Mouse (Mus musculus) MEL-GATA-1-ER (cell line): ENCODE measurements around the gene P4hb.
A peak's percentile ranks its signal among the peaks of the same experiment; 100 is the strongest.
"Not testable (repeated sequence)": the region's sequence is repeated elsewhere in the genome, so short reads cannot be mapped to it uniquely, and the experiment has no call there.

Experiments
- DNase-seq: peaks from one replicate; pipeline ENCODE4 v3.0.0-alpha.2; 2012; ENCODE audit warnings: low read depth; ENCODE audit errors: extremely low read depth

The P4hb gene

DNA sequence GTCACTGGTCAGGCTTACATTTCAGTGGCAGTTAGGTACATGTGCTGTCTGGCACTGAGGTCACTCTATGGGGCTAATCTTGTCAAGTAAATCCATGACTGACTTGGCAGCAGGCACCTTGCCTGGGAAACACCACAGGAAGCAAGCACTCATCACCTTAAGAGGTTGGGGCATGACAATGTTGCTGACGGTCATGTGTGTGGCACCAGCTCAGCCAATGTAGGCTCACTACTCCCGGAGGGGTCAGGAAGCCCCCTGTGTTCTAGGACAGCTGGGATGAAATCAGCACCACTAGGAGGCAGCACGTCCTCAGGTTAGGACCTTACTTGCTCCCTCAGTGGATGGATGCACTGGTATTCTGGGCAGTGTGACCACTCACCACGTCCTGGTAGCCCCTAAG lies 31.1 kb downstream of the P4hb start:
- no peak for DNase-seq

DNA sequence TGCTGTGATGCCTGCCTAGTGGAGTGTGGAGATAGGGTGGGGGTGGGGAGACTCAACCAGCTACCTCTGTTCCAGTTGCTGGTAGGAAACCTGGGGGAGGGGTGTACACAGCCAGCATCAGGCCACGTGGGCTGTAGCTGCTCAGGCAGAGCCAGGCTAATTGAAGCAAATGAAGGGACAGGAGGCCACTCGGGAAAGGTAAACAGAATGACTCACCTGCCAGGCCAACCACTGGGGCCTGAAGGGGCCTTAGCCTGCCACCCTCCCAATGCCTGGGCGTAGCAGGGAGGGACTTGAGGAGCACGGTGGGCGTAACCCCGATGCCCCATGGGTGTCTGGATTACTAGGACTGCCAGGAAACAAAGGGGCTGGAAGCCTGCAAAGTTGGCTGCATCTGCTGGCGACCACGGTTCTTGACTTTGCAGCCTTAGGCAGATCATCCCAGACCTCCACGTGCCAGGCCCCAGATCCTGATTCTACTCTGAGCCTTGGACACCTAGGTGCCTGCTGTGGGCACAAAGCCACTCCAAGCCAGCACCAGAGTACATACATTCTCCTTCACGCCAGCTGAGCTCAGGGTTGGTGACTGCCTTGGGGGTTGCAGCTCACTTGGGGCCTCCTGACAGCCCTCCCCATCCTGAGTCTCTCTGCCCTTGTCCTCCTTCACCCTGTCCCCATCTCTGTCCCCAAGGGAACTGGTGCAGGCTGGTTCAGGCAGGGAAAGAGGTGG lies 33.6 kb downstream of the P4hb start:
- DNase-seq, result no peak

DNA sequence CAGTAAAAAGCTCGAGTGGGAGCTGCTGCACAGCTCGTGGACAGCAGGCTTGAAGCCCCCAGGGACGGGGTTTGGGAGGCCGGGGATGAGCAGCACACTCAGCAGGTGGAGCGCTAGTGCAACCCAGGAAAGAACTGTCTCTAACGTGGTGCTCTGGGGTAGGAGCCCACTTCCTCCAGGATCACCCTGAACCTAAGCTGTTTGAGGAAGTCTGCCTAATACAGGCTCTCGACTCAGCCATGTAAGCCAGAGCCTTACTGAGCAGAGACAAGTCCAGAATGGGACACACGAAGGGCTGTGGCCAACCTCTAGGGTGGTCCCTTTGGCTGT lies 34.1 kb downstream of the P4hb start:
- no peak for DNase-seq

DNA sequence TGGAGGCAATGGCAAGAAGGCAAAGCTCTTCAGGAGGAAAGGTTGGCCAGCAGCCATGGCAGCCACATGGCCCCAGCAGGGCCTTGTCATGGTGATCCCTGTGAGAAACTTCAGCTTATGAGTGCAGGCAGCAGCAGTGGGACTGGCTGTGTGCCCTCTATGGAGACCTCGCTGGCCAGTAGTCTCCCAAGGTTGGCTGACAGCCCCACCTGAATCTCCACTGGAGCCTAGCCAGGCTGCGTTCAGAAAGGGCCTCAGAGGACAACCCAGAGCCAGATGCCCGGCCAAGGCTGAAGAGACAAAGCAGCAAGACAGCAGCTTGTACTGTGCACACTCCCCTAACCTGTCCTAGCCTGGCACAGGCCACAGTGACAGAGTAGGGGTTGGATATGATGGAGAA lies 34.6 kb downstream of the P4hb start:
- no peak for DNase-seq

DNA sequence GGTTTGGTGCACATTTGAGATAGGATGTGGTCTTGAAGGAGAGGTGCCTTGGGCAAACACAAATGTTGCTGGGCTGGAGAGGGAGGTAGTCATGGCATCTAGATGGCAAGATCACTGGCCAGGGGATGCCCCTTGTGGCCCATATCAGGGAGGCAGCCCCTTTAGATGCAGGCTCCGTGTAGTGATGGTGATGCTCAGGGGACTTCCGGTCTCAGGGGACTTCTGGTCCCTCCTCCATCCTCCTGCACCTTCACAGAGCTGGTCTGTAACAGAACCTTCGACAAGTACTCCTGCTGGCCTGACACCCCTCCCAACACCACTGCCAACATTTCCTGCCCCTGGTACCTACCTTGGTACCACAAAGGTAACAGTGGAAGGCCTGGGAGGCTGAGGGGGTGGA lies 37.2 kb downstream of the P4hb start:
- no peak for DNase-seq

DNA sequence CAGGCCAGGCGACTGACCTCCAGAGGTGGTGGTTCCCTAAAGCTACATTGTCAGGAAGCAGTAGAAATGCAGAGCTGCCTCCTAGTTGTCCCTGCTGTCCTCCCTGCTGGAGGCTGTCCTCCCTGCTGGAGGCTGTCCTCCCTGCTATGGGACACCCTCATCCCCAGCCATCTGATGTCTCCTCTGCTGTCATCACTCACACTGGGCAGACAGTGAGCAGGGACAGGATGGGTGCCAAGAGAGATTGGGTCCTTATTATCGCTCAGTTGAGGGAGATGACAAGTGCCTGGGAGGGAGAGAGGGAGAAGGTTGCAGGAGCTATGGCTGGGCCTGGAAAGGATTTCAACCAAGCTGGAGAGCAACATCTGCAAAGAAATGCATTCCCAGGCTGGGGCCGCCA lies 37.9 kb downstream of the P4hb start:
- DNase-seq, result no peak

DNA sequence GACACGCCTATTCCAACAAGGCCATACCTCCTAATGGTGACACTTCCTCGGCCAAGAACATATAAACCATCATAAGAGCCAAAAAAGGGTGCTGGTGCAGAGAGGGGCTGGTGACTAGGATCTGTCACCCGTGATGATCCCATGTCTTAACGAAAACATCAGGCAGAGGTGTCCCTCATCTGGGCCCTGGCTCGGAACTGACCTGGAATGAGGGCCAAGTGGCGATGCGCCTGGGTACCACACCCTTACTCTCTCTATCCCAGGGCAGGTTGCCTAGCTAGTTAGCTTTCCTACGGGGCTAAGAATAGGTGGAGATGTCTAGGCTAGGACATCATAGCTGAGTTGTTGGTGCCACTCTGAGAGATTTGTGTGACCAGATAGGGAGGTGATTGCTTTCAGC lies 39.0 kb downstream of the P4hb start:
- no peak for DNase-seq

DNA sequence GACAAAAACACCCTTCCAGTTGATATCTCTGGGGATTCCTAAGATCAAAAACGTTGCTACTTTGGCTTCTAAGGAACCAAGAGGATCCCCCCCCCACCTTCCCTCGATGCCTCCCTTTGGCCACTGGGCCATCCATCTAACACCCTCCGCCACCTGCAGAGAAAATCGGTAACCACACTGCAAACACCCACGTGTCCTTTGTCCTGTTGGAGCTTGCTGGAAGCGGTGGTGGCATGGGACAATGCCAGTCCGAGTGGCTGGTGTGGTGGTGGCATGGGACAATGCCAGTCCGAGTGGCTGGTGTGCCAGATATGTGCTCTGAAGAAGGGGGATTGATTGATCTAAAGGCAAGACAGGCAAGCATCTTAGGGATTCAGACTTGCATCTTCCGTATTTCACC lies 41.4 kb downstream of the P4hb start:
- no peak for DNase-seq

DNA sequence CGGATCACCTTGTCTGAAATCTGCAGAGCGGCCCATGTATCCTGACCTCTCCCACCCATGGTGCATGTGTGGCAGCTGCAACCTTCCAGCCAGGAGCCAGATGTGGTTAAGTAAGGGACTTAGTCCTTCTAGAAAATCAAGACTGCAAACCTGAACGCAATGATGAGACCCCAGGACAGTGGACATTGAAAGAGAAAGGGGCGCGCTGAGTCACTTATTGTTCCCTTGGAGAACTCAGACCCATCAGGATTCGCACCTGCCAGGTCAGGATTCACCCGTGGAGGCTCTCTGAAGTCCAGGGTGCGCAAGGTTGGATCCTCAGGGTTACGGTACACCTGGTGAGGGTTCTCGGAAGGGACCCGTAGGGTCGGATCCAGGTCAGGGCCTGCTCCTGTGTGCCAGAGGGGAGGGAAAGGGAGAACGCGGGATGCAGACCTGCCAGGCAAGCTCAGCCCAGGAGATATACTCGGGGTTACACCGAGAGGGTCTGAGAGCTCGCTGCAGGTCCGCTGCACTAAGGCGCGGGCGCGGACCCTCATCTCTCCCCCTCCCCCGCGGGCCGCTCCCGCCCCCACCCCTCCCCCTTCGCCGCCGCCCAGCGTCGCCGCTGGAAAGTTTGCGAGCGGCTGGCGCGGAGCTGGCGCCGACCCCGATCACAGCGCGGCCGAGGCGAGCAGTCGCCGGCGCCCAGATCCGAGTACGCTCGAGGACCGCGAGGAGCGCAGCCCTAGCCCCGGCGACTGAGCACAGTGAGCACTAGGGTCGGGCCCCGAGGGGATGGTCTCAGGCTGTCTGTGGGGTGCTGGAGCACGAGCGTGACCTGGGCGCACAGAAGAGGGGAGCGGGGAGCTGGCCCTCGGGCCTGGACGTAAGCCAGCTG lies 42.7 kb downstream of the P4hb start, which contains the start of gene Gcgr:
Gene Gcgr, plus strand, starts transcription at position 615 of the 880 bp plus-strand sequence.
- DNase-seq, result no peak

DNA sequence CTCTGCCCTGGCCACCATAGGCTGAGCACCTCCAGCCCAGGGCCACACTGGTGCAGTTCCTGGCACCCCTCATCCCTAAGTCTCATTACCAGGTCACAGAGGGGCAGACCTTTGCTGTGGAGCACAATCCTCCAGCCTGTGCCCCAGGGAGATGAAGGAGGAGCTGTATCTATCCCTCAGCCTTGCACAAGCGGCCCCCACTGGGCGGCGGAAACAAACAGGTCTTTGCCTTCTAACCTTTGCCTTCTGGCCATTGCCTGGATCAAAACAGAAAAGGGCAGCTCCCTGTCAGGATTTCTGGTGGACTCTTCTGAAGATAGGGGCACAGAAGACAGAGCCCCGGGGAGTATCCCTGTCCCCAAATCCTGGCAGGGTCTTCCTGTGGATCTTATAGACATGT lies 44.1 kb downstream of the P4hb start:
- DNase-seq, result no peak

DNA sequence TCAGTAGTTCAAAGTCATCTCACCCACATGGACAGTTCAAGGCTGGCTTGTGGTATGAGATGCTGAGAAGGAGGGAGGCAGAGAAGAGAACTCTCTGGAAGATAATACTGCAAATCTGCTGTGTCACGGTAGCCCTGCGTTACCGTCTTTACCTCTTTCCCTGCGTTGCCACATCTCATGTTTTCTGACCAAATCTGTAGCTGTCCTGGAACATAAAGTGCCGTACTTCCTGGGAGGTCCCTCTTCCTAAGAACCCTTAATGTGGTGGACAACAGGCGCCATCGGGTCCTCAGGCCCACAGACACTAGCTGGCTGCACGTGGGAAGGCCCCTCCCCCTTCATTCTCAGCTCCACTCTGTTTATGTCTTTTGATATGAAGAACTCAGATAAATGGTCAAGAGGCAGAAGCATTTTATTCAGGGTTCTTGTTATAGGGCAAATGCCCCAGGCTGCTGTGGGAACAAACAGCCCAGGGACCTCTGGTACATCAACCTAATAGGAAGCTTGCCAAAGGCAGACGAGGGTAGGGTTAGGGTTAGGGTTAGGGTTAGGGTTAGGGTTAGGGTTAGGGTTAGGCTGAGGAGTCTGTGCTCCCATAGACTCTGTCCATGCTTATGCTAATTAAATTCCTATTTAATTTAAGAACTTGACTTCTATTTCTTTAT lies 45.2 kb downstream of the P4hb start:
- peak; percentile 33 for DNase-seq

DNA sequence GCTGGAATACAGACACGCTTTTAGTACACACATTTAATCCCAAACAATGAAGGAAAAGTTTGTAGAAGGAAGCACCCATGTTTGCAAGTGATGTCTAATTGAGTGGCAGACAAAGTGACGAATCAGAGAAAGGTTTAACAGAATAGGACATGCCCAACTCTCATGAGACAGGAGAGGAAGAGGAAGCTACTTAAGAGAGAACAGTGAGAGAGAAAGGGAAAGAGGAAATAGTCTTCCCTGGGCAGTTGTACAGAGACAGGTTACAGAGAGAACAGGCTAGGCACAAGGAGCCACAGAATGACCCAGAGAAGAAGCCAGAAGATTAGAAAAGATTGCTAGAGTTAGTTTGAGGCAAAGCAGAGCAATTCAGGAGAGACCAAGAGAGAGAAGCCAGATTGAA lies 47.1 kb downstream of the P4hb start:
- peak; percentile 86 for DNase-seq

DNA sequence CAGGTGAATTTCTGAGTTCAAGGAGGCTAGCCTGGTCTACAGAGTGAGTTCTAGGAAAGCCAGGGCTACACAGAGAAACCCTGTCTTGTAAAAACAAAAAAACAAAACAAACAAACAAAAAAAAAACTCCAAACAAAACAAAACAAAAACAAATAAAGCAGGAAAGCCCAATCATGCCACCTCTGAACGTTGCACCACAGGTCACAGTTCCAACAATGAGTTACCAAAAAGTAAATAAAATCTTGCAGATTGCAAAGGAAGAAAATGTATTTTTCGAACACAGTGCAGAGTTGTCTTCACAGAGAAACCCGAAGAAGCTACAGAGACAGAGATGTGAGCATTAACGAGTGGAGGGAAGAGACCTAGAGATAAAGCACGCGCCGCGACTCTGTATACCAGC lies 50.5 kb downstream of the P4hb start:
- DNase-seq, result no peak

DNA sequence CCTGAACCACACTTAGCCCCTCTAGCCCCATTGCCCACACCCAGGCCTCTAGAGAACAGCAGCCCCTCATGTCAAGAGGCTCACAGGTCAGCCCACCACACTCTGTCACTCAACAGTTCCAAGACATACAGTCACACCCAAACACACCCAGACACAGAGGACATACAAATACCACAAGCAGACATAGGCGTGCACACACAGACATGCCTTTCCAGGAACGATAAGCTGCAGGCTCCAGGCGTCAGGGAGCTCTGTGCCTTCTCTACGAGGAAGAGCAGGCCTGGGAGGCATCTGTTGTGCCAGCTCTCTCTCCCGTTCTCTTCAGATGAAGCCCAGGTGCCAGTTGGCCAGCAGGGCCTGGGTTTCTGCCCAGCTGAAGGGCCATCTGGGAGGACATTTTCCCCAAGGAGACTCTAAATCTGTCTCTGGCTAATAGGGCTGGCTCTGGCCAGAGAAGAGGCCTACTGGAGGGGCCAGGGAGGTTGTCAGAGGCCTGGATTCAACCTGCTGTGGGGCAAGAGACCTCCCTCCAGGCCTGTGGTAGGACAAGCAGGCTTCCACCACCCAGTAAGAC lies 52.0 kb downstream of the P4hb start:
- no peak for DNase-seq

DNA sequence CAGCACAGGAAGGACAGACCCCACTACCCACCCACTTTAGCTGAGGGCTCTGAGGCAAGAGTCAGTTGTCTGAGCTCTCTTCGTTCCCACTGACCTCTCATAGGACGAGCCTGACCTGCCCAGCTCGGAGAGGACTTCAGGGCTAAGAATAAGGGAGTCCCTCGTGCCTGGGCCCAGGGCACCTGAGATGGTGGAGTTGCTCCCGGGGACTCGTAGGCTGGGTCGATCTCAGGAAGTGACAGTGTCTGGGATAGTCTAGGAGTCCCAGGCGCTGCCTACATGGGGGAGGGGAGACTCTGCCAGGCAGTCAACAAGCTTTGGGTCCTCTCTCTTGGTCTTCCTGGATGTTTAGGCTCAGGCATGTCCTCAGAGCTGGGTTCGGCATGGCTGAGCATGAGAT lies 52.6 kb downstream of the P4hb start:
- no peak for DNase-seq

DNA sequence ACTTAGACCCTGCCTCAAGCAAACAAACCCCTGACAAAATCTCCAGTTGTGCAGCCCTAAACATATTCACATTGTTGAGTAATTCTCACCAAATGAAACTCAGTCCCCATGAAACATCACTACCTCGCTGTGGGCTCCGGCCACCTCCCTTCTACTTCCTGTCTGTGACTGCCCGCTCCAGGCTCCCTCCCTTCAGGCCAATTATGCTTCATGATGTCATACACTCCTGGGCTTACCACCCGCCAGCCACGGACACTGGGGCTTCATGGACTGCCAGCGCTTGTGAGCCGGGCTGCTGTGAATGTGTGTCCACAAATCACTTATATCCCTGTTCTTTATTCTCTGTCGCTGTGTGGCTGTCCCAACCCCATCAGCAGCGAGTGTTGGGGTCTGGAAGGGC lies 53.3 kb downstream of the P4hb start:
- DNase-seq, result no peak

DNA sequence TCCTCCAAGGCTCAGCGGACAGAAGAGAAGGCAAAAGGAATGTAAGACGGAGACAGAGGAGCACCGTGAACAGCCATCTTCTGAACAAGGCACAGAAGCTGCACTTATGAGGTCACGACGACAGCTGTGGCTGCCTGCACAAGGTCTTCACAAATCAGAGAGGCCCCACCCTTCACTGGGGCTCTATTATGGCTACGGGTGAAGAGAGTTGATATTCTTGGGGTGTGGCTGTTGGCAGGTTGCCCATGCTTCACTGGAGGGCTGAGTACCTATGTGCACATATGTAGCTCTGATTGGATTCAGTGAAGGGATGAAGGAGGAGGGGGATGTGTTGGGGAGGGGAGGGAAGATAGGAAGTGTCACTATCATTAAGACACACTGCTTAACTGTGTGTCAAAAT lies 54.5 kb downstream of the P4hb start:
- DNase-seq, result no peak

DNA sequence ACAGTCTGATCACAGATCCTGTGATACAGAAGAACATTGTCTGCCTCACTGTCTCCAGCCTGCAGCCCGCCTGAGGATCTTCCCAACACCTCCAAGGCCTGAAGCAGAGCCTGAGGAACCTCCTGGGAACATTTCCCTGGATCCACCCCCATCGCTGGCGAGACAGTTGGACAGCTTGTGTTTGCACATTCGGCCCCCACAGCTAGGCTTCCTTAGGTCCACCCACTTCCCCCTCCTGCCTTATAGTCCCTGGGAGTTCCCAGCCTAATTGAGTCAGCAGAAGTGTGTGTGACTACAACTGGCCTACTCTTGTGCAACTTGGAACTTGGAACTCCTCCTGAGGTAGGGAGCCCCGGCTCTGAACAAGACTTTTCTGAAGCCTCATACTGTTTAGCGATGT lies 55.0 kb downstream of the P4hb start:
- DNase-seq, result no peak

DNA sequence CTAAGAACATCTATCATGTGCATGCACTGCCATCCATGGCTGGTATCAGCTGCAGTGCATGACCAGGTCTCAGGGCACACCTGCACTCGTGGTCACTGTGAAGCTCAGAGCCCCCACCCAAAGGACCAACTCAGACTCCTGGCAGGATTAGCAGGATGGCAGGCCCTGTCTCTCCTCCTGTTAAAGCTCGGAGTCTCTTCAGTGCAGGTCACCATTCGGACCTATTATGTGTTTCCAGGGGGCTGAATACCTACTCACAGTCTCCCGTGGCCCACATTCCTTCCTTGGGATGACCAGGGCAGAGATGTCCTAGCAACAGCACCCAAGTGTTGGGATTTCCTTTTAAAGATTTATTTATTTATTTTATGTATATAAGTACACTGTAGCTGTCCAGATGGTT lies 55.9 kb downstream of the P4hb start:
- no peak for DNase-seq

DNA sequence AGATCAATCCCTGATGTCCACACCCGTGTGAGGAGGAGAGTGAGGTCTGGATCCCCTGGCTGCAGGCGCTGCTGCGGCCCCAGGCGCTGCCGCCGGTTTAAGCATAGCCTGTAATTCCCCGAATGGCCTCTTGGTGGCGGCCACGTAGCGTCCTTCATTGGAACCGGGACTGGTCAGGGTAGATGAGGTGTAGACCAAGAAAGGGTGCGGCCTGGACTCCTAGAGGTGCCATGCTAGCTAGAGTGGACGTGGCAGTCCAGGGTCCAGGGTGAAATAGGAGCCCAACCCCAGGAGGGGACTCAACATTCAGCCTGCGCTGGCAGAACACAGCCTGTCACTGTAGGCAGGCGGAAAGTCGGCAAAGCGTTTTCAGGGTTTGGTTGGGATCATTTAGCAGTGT lies 57.4 kb downstream of the P4hb start:
- DNase-seq, result no peak

DNA sequence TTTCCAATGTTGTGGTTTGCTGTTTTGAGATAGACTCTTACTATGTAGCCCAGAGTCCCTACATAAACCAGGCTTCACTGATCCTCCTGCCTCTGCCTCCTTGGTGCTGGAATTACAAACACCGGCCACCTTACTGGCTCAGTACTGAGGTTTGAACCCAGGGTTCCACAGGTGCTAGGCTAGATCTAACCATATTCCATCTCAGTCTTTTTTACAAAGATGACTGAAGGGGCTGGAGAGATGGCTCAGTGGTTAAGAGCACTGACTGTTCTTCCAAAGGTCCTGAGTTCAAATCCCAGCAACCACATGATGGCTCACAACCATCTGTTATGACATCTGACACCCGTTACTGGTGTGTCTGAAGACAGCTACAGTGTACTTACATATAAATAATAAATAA lies 58.8 kb downstream of the P4hb start:
- not testable (repeated sequence) for DNase-seq

DNA sequence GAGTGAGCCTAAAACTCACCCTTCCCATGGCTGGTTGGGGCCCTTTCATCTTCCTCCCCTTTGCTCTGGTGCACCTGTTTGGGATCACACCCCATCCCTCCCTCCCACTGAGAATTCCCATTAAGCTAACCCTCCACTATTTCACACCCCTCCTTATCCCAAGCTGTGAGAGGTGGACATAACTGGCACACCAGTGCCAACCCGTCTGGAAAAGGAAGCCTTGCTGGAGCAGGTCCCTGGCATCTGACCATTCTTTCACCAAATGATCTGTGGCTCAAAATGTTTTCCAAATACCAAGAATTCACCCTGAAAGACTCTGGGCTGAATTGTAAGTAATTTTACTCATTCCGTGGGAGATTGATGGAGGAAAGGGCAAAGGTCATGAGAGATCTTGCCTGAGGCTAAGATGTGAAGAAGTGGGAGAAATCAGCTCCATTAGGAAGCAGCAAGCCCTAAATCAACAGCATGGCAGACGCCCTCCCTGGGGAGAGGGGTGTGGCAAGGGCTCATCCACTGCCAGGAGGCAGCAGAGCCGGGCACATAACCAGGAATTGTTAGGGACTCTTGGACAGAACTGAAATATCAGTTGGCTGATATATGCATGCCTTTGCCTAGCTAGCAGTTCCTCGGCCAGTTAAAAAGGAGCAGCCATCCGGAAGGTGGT lies 60.1 kb downstream of the P4hb start:
- DNase-seq, result no peak
